In the genomic region with DNA sequence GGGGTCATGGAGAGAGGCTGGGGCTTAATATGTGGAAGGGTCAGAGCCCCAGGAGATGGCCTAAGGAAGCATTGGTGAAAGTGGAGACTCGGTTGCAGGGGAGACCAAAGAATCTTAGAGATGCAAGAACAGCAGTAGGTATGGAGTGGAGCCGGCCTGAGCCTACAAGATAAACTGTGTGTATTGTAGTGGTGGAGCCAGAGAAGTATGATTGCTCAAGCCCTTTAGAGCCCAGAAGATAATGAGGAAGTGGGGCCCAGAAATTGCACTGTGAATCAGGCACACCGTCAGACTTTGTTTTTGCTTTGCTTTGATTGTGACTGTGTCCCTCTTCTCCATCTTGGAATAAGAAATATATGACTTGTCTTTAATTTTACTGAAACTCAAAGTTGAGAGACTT, we compare ENCODE assay signal across 24 mouse cellular contexts. TPM values are rescaled to one million over a fixed set of nuclear protein-coding genes. Genes with fewer than 3 reads are reported as not detected.
DNase-seq lines count a peak whose midpoint lies in the region; ATAC-seq and TF ChIP-seq lines count a peak whose summit lies in the region.
"Had no signal": no experiment of that assay in that cellular context is flagged by ENCODE, and none has a peak within 500 bp of the region (broad histone marks: within the 10 kb centered on the region; RNA-seq: fewer than 3 reads in every experiment).

No protein-coding gene starts in this region.

- WGBS in intestine, embryonic 15.5 days: 49% methylated on average over 3 of the region's 3 CpGs
- 33% methylated on average over 3 of the region's 3 CpGs for WGBS in intestine, postnatal 0 days

- H3K4me1 ChIP-seq in intestine, embryonic 15.5 days (replicated peaks): peaks cover 3% of the 10 kb centered on the region; the same call in 1 of the 2 replicates
- no peaks in the 10 kb centered on the region for H3K4me1 ChIP-seq in intestine, postnatal 0 days (replicated peaks; ENCODE audit: control insufficient read depth, insufficient read depth, low read length)
- H3K4me1 ChIP-seq: embryonic facial prominence, embryonic 13.5 days; forebrain, embryonic 12.5 days had no signal

- ATAC-seq in intestine, embryonic 15.5 days: peak; percentile 41; the same call in 1 of the 2 replicates
- no peak for ATAC-seq in intestine, postnatal 0 days
- ATAC-seq in megakaryocyte, adult 5-6 weeks (ENCODE audit: poor library complexity, severe bottlenecking): 0 out of 2 replicates have a peak, but pooled peaks have one; percentile 59
- ATAC-seq: forebrain, embryonic 16.5 days had no signal

- no peak for TF ChIP-seq CTCF in intestine, postnatal 0 days (IDR thresholded peaks at IDR 0.05; ENCODE audit: low read depth)

- H3K27ac ChIP-seq in intestine, embryonic 15.5 days: no peak overlapping the region
- H3K27ac ChIP-seq in intestine, postnatal 0 days (ENCODE audit: low read depth, low read length): no peak overlapping the region
- H3K27ac ChIP-seq: embryonic facial prominence, embryonic 13.5 days; forebrain, embryonic 12.5 days; heart, adult 2 months; heart, embryonic 15.5 days; hindbrain, embryonic 14.5 days had no signal

- peak; percentile 12 for DNase-seq in MEL-GATA-1-ER (ENCODE audit: extremely low read depth, low read depth)
- no peak for DNase-seq in frontal cortex, postnatal 10 days (ENCODE audit: low spot score in 2 of 2)
- DNase-seq in heart, adult 11 months: no peak
- DNase-seq in kidney, adult 9 months: no peak
- DNase-seq: adrenal gland, postnatal 10 days; cerebellum, adult 11-12 months; cerebellum, adult 9-10 months; cerebellum, postnatal 25 days; gastrocnemius, postnatal 14 days; heart, adult 2 months; heart, postnatal 14 days had no signal

- H3K36me3 ChIP-seq in intestine, embryonic 15.5 days: no peaks in the 10 kb centered on the region
- H3K36me3 ChIP-seq in intestine, postnatal 0 days (ENCODE audit: control insufficient read depth, insufficient read depth): no peaks in the 10 kb centered on the region
- H3K36me3 ChIP-seq: embryonic facial prominence, embryonic 13.5 days; forebrain, embryonic 12.5 days; heart, embryonic 15.5 days had no signal

- no peak overlapping the region for H3K9ac ChIP-seq in intestine, embryonic 15.5 days
- no peak overlapping the region for H3K9ac ChIP-seq in intestine, postnatal 0 days (ENCODE audit: low read depth, low read length)
- H3K9ac ChIP-seq: embryonic facial prominence, embryonic 13.5 days; forebrain, embryonic 12.5 days; heart, embryonic 15.5 days; hindbrain, embryonic 14.5 days had no signal

- no peaks in the 10 kb centered on the region for H3K27me3 ChIP-seq in intestine, embryonic 15.5 days (replicated peaks)
- H3K27me3 ChIP-seq in intestine, postnatal 0 days (replicated peaks; ENCODE audit: control insufficient read depth, insufficient read depth, low read length): no peaks in the 10 kb centered on the region
- H3K27me3 ChIP-seq: embryonic facial prominence, embryonic 13.5 days; forebrain, embryonic 12.5 days had no signal

- no peaks in the 10 kb centered on the region for H3K9me3 ChIP-seq in intestine, embryonic 15.5 days
- H3K9me3 ChIP-seq in intestine, postnatal 0 days (ENCODE audit: control insufficient read depth): no peaks in the 10 kb centered on the region
- H3K9me3 ChIP-seq: embryonic facial prominence, embryonic 13.5 days; forebrain, embryonic 12.5 days; heart, embryonic 15.5 days had no signal

- H3K4me2 ChIP-seq in intestine, embryonic 15.5 days (replicated peaks): no peak overlapping the region
- no peak overlapping the region for H3K4me2 ChIP-seq in intestine, postnatal 0 days (replicated peaks; ENCODE audit: low read depth)
- H3K4me2 ChIP-seq: embryonic facial prominence, embryonic 13.5 days; forebrain, embryonic 12.5 days; heart, embryonic 11.5 days; heart, embryonic 15.5 days; hindbrain, embryonic 14.5 days had no signal

- H3K4me3 ChIP-seq in intestine, embryonic 15.5 days (replicated peaks): no peak overlapping the region
- H3K4me3 ChIP-seq in intestine, postnatal 0 days (ENCODE audit: low read depth, low read length): no peak overlapping the region
- H3K4me3 ChIP-seq: embryonic facial prominence, embryonic 13.5 days; forebrain, embryonic 12.5 days; heart, adult 2 months; heart, embryonic 15.5 days had no signal

RNA-seq across cellular contexts. Expression of gene Adra2b, which starts 28.3 kb away (rescaled TPM):
- polyA plus RNA-seq in intestine, embryonic 15.5 days (2015; fragmentation: Nextera tagmentation; extraction: Ambion mirVana): 1.3 and 1.7 TPM in 2 replicates
- polyA plus RNA-seq in intestine, postnatal 0 days (2015; fragmentation: Nextera tagmentation; extraction: Ambion mirVana): 1.3 and 1.4 TPM in 2 replicates
- not detected in 2 replicates for total RNA-seq in megakaryocyte, adult 5-6 weeks (2015)
- total RNA-seq in megakaryocyte, adult 5-6 weeks (2017): not detected in 2 replicates

RNA-seq across cellular contexts. Expression of gene Gpat2, which starts 33.7 kb away (rescaled TPM):
- 0.15 and 0.16 TPM in 2 replicates for polyA plus RNA-seq in intestine, embryonic 15.5 days (2015; fragmentation: Nextera tagmentation; extraction: Ambion mirVana)
- 0.07 and 0.18 TPM in 2 replicates for polyA plus RNA-seq in intestine, postnatal 0 days (2015; fragmentation: Nextera tagmentation; extraction: Ambion mirVana)
- not detected in 2 replicates for total RNA-seq in megakaryocyte, adult 5-6 weeks (2015)
- total RNA-seq in megakaryocyte, adult 5-6 weeks (2017): not detected in 2 replicates
- total RNA-seq: gastrocnemius, adult 18-20 months; gastrocnemius, postnatal 14 days; heart, adult 2 months; hematopoietic stem cell, adult 5-6 weeks had no signal

RNA-seq across cellular contexts. Expression of gene Astl, which starts 52.9 kb away (rescaled TPM):
- not detected in 2 replicates for polyA plus RNA-seq in intestine, embryonic 15.5 days (2015; fragmentation: Nextera tagmentation; extraction: Ambion mirVana)
- not detected in 2 replicates for polyA plus RNA-seq in intestine, postnatal 0 days (2015; fragmentation: Nextera tagmentation; extraction: Ambion mirVana)
- total RNA-seq in megakaryocyte, adult 5-6 weeks (2015): 0.18 TPM in 1 of 2 replicates, not detected in the other
- total RNA-seq in megakaryocyte, adult 5-6 weeks (2017): 0.07 TPM in 1 of 2 replicates, not detected in the other
- total RNA-seq: ES-E14; gastrocnemius, adult 18-20 months; gastrocnemius, postnatal 14 days; heart, adult 2 months; heart, postnatal 14 days had no signal
- polyA plus RNA-seq: forebrain, embryonic 12.5 days; forebrain, embryonic 16.5 days; frontal cortex, adult 2 months; heart, adult 2 months; heart, embryonic 11.5 days; heart, embryonic 15.5 days; hindbrain, embryonic 14.5 days had no signal

RNA-seq across cellular contexts. Expression of gene Fahd2a, which starts 53.0 kb away (rescaled TPM):
- 19.0 and 23.0 TPM in 2 replicates for polyA plus RNA-seq in intestine, embryonic 15.5 days (2015; fragmentation: Nextera tagmentation; extraction: Ambion mirVana)
- 23.5 and 24.2 TPM in 2 replicates for polyA plus RNA-seq in intestine, postnatal 0 days (2015; fragmentation: Nextera tagmentation; extraction: Ambion mirVana)
- 9.9 and 16.8 TPM in 2 replicates for total RNA-seq in megakaryocyte, adult 5-6 weeks (2015)
- total RNA-seq in megakaryocyte, adult 5-6 weeks (2017): 6.4 and 9.7 TPM in 2 replicates

RNA-seq across cellular contexts. Expression of gene Dusp2, which starts 55.4 kb away (rescaled TPM):
- 4.5 and 5.2 TPM in 2 replicates for polyA plus RNA-seq in intestine, embryonic 15.5 days (2015; fragmentation: Nextera tagmentation; extraction: Ambion mirVana)
- 3.7 and 4.4 TPM in 2 replicates for polyA plus RNA-seq in intestine, postnatal 0 days (2015; fragmentation: Nextera tagmentation; extraction: Ambion mirVana)
- 8.6 and 10.9 TPM in 2 replicates for total RNA-seq in megakaryocyte, adult 5-6 weeks (2015)
- total RNA-seq in megakaryocyte, adult 5-6 weeks (2017): 10.1 and 10.9 TPM in 2 replicates
